In the genomic region with DNA sequence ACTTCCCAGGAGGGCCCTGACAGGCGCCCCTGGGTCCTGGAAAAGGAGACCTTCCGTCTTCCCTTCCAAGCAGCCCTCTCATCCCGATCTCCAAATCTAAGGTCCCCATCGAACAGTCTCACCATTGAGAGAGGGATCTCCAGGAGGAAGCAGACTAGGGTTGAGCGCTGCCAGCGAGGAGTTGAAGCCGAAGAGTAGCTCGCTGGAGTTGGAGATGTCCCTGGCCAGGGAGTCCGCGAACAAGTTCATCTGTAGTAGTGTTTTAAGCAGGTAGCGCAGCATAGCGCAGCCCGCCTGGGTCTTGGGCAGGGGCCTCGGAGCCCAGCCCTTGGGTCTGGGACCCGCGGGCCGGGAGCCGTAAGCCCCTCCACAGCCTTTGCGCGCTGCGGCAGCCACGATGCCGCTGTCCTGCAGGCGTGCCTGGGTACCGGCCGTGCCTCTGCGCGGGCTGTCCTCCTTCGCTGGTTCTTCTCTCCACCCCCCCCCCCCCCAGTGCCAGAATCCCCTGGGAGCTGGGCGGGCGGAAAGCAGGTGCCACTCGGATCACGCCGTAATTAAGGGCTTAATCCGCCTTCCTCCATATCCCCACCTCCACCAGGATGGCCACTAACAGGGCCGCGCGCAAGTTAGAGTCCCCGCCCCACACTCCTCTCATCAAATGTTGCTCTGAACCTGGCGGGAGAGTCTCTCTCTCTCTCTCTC, we compare ENCODE assay signal across 8 mouse cellular contexts. TPM values are rescaled to one million over a fixed set of nuclear protein-coding genes. Genes with fewer than 3 reads are reported as not detected.
A peak's percentile ranks its signal among the peaks of the same experiment; 100 is the strongest.
DNase-seq lines count a peak whose midpoint lies in the region; ATAC-seq lines count a peak whose summit lies in the region.

Gene Robo3, minus strand, starts transcription at position 527 of the 702 bp plus-strand sequence.

- no peak within 1 kb of the TSS for H3K9ac ChIP-seq in stomach, embryonic 16.5 days (ENCODE audit: low read length)

- no peak for ATAC-seq in stomach, embryonic 16.5 days (ENCODE audit: insufficient read depth, low FRiP score)
- no peak for ATAC-seq in activated CD4-positive, CD25-positive, alpha-beta regulatory T cell, adult 4 months

- peaks cover 28% of the 10 kb centered on the region for H3K4me1 ChIP-seq in heart, embryonic 10.5 days
- peaks cover 4% of the 10 kb centered on the region; the same call in 1 of the 2 replicates for H3K4me1 ChIP-seq in stomach, embryonic 16.5 days (ENCODE audit: control insufficient read depth, insufficient read depth, low read length)

- H3K4me2 ChIP-seq in stomach, embryonic 16.5 days (ENCODE audit: low read depth, low read length): peak within 1 kb of the TSS; percentile 34

- no peaks in the 10 kb centered on the region for H3K36me3 ChIP-seq in heart, embryonic 10.5 days
- H3K36me3 ChIP-seq in stomach, embryonic 16.5 days (ENCODE audit: control insufficient read depth, insufficient read depth, low read length): no peaks in the 10 kb centered on the region

- no peak for DNase-seq in heart, embryonic 10.5 days (ENCODE audit: low spot score)
- no peak for DNase-seq in heart, adult 9 months (ENCODE audit: low spot score in 2 of 2)
- DNase-seq in urinary bladder, postnatal 4 days (ENCODE audit: low spot score in 2 of 2): peak; percentile 15 to 58
- DNase-seq in urinary bladder, postnatal 25 days (ENCODE audit: low spot score): no peak
- DNase-seq in left cerebral cortex, postnatal 36 days (ENCODE audit: low spot score in 2 of 2): no peak
- DNase-seq in gastrocnemius, adult 8-10 months (ENCODE audit: low spot score in 2 of 2): no peak

- intact Hi-C loops in left cerebral cortex, postnatal 36 days (cut with DNase I): loop anchor here (2.0 to 10.0 kb wide), 3 partner anchors 28 to 502 kb away; no protein-coding TSS in a partner anchor

- H3K4me3 ChIP-seq in heart, embryonic 10.5 days: peak within 1 kb of the TSS; percentile 55
- H3K4me3 ChIP-seq in stomach, embryonic 16.5 days (replicated peaks; ENCODE audit: low read length): peak within 1 kb of the TSS; percentile 27

- H3K27me3 ChIP-seq in heart, embryonic 10.5 days (ENCODE audit: insufficient read depth, poor library complexity, severe bottlenecking): peaks cover 86% of the 10 kb centered on the region
- peaks cover 75% of the 10 kb centered on the region for H3K27me3 ChIP-seq in stomach, embryonic 16.5 days (ENCODE audit: control insufficient read depth, insufficient read depth, low read length)

- WGBS in heart, embryonic 10.5 days: under 1% methylated on average over 40 of the region's 40 CpGs
- WGBS in stomach, embryonic 16.5 days: under 1% methylated on average over 37 of the region's 40 CpGs

- no peaks in the 10 kb centered on the region for H3K9me3 ChIP-seq in heart, embryonic 10.5 days
- no peaks in the 10 kb centered on the region for H3K9me3 ChIP-seq in stomach, embryonic 16.5 days (replicated peaks; ENCODE audit: control insufficient read depth, low read length)

- no peak within 1 kb of the TSS for H3K27ac ChIP-seq in heart, embryonic 10.5 days
- H3K27ac ChIP-seq in stomach, embryonic 16.5 days (ENCODE audit: low read length): no peak within 1 kb of the TSS

RNA-seq across cellular contexts. Expression of gene Robo3, which starts in this region (rescaled TPM):
- polyA plus RNA-seq in heart, embryonic 10.5 days (2016; fragmentation: Nextera tagmentation; extraction: Ambion mirVana): 0.06 and 0.10 TPM in 2 replicates
- total RNA-seq in left cerebral cortex, postnatal 36 days (2021): 10 to 100 TPM; 21.6 to 33.0 TPM
- polyA plus RNA-seq in stomach, embryonic 16.5 days (2015; fragmentation: Nextera tagmentation; extraction: Ambion mirVana): not detected in 2 replicates
- not detected for total RNA-seq in gastrocnemius, adult 8-10 months (2022)
- polyA plus RNA-seq in activated CD4-positive, CD25-positive, alpha-beta regulatory T cell, adult 4 months (2017; shearing (Covaris generic)): not detected

Comparison
In these comparisons a context has a peak if more than half of its experiments do, and no peak if none do; other contexts are left out.
1. RNA of gene Robo3 (total RNA-seq): 21.6 to 33.0 TPM in left cerebral cortex, postnatal 36 days; not detected in gastrocnemius, adult 8-10 months; every median in the first group is over 10 times any median in the second.
2. DNase-seq: peak in urinary bladder, postnatal 4 days (2 of 2); none in heart, embryonic 10.5 days (single experiment), heart, adult 9 months (0 of 2), urinary bladder, postnatal 25 days (single experiment), left cerebral cortex, postnatal 36 days (0 of 2) and gastrocnemius, adult 8-10 months (0 of 2).